Mouse (Mus musculus) embryonic fibroblast, embryonic 13.5 days (primary cell): ENCODE data around the gene Rem2.

Source experiments
- CTCF ChIP-seq: IDR thresholded peaks from 2 replicates; pipeline ENCODE4 v1.5.1; 2011; ENCODE audit warnings: mild to moderate bottlenecking, control low read depth, low read length, moderate library complexity, borderline replicate concordance; ENCODE audit not compliant: insufficient read depth
- POLR2A ChIP-seq: IDR thresholded peaks from 2 replicates; pipeline ENCODE4 v1.6.1; 2011; ENCODE audit warnings: low read depth, mild to moderate bottlenecking, control low read depth, low read length, moderate library complexity

- TF ChIP-seq POLR2A (peak; percentile 31; the same call in 1 of the 2 replicates), CTCF (no peak)
Measured at GRCm38 (mm10) chr14:54432078-54432836, 43.6 kb upstream of the Rem2 start.
